Mouse (Mus musculus) layer of hippocampus, postnatal 10 days (tissue): ENCODE results near the gene Tdp2. TPM values are rescaled to one million over a fixed set of nuclear protein-coding genes. Genes with fewer than 3 reads are reported as not detected.

Experiments used
- DNase-seq, 2 experiments: peaks; one replicate each; pipeline ENCODE4 v3.0.0; 2021; ENCODE audit warnings: low spot score in 2 of 2
- long read RNA-seq: library from polyadenylated mRNA; stranded (forward); transcript quantifications from one replicate; pipeline ENCODE4 v2.0.0, GENCODE M21; 2023
- total RNA-seq, 2 experiments: library from RNA; stranded (reverse); gene quantifications; 2 replicates each; pipeline ENCODE4 v1.2.3; 2021

Tdp2 gene
- total RNA-seq: 10 to 100 TPM; 25.1 to 26.2 TPM
- long read RNA-seq, transcript Tdp2-201 (7 exons, 1,957 nt): major isoform, 20 of 27 reads
- long read RNA-seq, partial matches to known transcripts: 0 of 27 reads
- long read RNA-seq, other reads (novel, unspliced or antisense): 4 of 27 reads

- DNase-seq: peak; percentile 91
These were observed at the start of gene Tdp2, which contains the start of gene Acot13 for GRCm38 (mm10) chr13:24831353-24832130. Tdp2 (plus strand) TSS chr13:24831679. Acot13 (minus strand) TSS chr13:24831540.

- DNase-seq: no peak
These were observed 49.6 kb upstream of the Tdp2 start for GRCm38 (mm10) chr13:24781916-24782315.

GRCm38 (mm10) chr13:24786014-24786490 is 45.4 kb upstream of the Tdp2 start:
- no peak for DNase-seq

DNA sequence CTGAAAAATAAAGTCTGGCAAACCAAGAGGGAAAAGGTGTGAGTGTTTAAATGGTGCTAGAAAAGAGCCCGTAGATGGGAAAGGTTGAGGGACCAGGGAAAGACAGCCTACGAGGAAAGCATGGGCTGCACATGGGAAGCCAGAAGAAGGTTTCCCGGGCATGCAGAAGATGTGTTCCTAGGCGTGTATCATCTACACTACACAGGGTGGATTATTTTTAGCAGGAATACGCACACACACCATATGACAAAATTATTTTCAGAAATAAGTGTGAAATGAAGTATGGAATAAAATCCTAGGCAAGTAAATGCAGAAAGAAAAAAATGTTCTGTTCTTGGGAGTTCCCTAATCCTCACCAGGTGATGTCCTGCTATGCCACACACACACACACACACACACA is 44.0 kb upstream of the Tdp2 start:
- DNase-seq: no peak

DNA sequence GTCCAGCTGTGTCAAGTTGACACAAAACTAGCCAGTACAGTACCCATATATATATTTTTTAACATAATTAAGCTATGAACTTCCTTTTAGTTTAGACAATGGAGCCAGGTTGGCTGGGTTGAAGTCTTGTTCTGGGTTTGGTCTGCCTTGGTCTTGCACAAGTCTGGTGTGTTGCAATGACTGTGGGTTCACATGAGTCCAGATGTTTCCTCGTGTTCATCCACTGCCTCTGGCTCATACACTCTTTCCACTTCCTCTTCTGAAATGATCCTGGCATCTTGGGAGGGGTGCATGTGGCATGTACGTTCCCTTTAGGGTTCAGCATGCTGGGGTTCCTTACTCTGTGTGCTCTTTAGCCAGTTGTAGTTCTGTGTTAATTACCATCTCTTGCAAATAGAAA is 40.1 kb upstream of the Tdp2 start:
- DNase-seq: no peak

GRCm38 (mm10) chr13:24792411-24793045 is 39.0 kb upstream of the Tdp2 start:
- no peak for DNase-seq

DNA sequence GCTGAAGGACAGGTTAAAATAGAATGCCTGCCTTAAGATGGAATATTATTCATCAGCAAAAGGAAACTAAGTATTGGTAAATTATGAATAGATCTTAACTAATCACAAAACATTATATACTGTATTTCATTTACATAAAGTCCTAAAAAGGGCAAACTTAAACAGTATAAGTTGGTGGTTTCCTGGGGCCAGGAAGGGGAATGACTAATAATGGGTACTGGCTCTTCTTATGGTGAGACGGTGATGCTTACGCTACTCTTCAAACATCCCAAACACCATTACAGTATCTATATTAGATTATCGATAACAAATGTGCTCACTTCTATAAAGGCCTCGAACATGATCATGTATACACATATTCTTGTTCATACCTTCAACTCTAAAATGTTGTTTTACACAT is 32.8 kb upstream of the Tdp2 start:
- DNase-seq: no peak

DNA sequence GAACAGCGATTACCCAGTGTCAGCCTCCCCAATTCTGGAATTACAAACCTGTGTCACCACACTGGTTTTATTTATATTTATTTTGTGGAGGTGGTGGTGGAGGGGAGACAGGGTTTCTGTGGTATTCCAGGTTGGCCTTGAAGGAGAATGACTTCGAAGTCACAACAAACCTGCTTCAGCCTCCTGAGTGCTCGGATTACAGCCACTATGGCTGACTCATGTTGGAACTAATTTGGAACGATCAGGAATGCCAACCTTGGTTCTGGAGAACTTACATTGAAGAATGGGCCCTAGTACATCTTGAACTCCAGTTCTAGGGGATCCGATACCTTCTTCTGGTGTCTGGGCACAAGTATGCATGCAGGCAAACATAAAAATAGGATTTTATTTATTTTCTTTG is 32.1 kb upstream of the Tdp2 start:
- no peak for DNase-seq

DNA sequence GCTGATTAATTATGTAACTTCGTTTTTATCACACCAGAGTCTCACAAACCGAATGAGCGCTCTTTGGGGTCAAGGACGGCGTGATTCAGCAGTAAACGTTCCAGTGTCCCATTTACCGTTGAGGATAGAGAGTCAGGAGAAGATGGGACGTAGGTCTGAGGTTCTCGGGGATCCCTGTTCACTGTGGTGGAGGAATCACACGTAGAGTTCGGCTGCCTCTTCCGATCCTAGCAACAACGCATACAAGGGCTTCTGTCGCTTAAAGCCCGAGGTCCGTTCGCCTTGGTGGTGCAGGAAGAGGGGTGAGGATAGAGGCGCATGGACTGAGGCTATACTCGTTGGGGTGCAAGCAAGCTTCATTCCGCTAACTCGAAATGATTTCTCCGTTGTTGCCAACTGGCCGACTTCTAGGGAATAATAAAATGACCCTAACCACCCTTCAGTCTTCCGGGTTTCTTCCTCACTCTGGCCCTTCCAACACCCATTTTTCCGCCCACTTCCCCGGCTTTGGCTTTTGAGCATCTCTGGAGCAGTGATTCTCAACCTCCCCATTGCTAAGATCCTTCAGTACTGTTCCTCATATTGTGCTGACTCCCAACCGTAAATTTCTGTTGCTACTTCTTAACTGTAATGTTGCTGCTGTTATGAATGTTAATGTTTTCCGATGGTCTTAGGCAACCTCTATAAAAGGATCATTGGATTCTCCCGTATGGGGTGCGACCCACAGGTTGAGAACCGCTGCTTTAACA is 31.4 kb upstream of the Tdp2 start:
- peak; percentile 41 to 56 for DNase-seq

DNA sequence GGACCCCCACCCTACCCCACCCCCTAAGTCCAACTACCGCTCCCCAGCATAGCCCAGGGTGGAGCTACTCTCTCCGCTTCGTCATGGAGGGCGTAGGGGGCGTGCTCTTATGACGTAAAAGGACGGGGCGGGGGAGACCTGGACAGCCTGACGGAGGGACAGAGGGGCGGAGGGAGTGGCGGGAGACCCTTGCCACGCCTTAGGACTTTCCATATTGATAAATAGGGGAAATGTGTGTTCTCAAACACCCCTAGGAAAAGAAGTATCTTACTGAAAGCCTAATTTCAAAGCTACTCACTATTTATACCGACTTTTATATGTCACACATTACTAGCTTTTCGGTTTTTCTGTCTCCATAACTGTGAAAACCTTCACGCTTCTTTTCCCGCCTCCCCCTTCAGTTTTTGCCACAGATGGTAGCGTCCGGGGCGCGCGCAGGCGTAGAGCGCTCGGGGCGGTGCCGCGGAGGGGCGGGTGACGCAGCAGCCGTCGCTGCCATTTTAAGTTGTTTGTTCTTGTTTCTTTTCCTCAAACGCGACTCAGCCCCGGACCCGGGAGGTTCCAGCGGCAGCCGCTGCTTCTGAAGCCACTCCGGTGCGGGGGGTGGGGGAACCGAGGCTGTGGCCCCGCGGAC is 30.7 kb upstream of the Tdp2 start:
- peak; percentile 94 for DNase-seq

DNA sequence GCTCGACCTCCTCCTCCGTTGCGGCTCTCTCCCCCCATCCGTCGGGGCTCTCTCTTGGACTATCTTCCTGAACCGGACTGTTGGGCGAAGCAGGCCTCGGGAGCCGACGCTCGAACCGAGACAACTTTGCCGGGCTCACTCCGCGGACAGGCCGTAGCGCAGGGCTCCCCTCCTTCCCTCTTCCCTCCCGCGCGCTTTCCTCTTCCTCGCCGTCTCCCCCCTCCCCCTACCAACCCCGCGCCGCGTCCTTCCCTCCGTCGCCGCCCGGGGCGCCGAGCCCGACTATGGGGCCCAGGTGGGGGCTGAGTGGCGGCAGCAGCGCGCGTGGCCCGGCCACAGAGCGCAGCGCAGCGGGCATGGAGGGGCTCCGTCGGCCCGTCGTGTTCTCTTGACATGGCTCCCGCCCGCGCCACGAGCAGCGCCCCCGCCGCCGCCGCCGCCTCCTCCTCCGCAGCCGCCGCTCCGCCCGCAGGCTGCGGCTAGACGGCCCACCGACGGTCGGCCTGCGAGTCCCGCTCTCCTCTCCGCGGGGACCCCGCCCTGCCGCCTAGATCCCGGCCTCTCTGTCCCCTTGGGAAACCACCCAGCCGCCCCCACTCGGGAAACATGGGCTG is 30.1 kb upstream of the Tdp2 start, which contains the start of gene BC005537:
BC005537 (plus strand) TSS at position 350 of the 614 bp plus-strand sequence.
- DNase-seq: peak; percentile 67 to 74

DNA sequence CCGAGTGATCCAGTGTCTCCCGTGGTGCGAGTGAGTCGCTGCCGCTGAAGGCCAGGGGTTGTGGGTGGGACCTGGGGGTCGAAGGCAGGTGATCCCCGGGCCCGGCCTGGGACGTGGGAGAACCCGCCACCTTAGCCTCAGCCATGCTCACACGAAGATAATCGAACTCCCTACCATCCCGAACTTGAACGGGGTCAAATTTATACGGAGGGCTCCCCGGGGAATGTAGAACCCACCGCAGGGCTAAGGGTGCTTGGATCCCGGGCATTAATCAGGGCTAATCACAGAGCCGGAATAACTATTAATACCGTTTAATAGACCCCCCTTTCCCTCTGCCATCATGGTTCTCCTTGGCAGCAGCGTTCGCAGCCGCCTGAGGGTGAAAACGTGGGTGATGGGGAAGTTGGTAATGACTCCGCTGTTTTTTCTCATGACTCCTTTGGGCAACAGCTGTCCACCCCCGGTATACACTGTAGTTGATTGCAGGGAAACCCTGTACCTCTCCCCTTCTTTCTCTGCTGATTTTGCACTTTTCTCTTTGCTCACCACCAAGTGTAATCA is 29.3 kb upstream of the Tdp2 start:
- DNase-seq: peak; percentile 33 to 41

GRCm38 (mm10) chr13:24803196-24803595 is 28.3 kb upstream of the Tdp2 start:
- no peak for DNase-seq

GRCm38 (mm10) chr13:24806079-24806478 is 25.4 kb upstream of the Tdp2 start:
- no peak for DNase-seq

DNA sequence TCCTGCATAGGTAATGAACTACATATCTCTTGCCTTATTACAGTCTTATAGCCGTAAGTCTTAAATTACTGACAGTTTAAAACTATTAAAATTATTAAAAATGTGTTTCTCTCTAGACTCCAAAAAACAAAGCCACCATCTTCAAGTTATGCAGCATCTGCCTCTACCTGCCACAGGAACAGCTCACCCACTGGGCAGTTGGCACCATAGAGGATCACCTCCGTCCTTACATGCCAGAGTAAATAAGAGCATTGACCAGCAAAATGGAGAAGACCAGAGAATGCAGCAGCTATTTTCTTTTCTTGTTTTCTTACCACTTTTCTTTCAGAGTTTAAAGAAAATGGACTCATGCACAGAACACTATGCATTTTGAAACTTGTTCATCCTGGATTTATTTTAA is 19.0 kb upstream of the Tdp2 start:
- DNase-seq: no peak

DNA sequence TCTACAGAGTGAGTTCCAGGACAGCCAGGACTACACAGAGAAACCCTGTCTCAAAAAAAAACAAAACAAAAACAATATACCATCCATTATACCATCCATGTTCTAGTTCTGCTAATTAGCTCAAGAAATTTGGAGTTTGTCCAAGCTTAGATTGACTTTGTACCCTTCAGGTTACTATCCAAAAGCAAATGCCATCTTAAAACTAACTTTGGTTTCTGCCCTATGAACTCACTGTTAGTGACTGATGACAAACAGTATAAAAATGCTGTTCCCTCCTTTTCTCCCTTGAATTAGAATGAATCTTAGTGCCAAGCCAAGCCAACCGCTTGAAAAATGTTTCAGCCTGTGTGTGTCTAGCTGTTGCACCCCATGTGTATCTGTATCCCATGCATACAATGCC is 16.9 kb upstream of the Tdp2 start:
- DNase-seq: no peak

GRCm38 (mm10) chr13:24816125-24817092 is 15.1 kb upstream of the Tdp2 start:
- DNase-seq: no peak

DNA sequence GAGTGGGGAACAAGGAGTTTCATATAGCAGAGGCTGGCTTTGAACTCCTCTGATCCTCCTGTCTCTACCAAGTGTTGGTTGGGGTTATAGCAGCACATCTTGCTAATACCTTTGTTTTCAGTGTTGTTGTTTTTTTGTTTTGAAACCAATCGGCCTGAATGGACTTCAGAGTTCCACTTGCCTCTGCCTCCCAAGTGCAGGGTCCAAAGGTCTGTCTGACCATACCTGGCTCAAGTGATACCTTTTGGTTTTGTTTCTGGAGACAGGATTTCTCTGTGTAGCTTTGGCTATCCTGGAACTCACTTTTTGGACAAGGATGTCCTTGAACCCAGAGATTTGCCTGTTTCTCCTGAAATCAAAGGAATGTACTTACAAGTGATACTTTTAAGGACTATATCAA is 11.5 kb upstream of the Tdp2 start:
- DNase-seq: no peak
